Mouse (Mus musculus) neural tube, embryonic 11.5 days (tissue): Measurements from ENCODE around the gene Cmklr1. TPM values are rescaled to one million over a fixed set of nuclear protein-coding genes. Genes with fewer than 3 reads are reported as not detected.
A peak's percentile ranks its signal among the peaks of the same experiment; 100 is the strongest.
"Not testable (repeated sequence)": the region's sequence is repeated elsewhere in the genome, so short reads cannot be mapped to it uniquely, and the experiment has no call there.

Source experiments
- ATAC-seq: fragments of 200-750 bp; cut with Nextera tagmentation; 2 replicates; pipeline ENCODE4 v1.8.0; 2017; ENCODE audit warnings: moderate number of reproducible peaks, mild to moderate bottlenecking, moderate TSS enrichment, moderate library complexity; ENCODE audit not compliant: insufficient read depth, low FRiP score, low TSS enrichment
- DNase-seq: peaks from one replicate; pipeline ENCODE4 v3.0.0-alpha.2; 2015; ENCODE audit warnings: low spot score
- H3K27ac ChIP-seq: fragments of 300-500 bp; sonication (generic); 2 replicates; pipeline ENCODE4 v1.5.1; 2014; ENCODE audit warnings: low read depth, mild to moderate bottlenecking, low read length
- H3K27me3 ChIP-seq: fragments of 300-500 bp; sonication (generic); 2 replicates; pipeline ENCODE4 v1.6.1; 2014; ENCODE audit warnings: mild to moderate bottlenecking, low read length, mixed read lengths; ENCODE audit not compliant: control insufficient read depth, insufficient read depth
- H3K36me3 ChIP-seq: fragments of 300-500 bp; sonication (generic); 2 replicates; pipeline ENCODE4 v1.6.1; 2014; ENCODE audit warnings: mild to moderate bottlenecking, low read length, moderate library complexity, mixed read lengths; ENCODE audit not compliant: control insufficient read depth, insufficient read depth
- H3K4me1 ChIP-seq: fragments of 300-500 bp; sonication (generic); 2 replicates; pipeline ENCODE4 v1.6.1; 2014; ENCODE audit warnings: low read length, mixed read lengths; ENCODE audit not compliant: control insufficient read depth, insufficient read depth
- H3K4me2 ChIP-seq: fragments of 300-500 bp; sonication (generic); 2 replicates; pipeline ENCODE4 v1.6.1; 2014; ENCODE audit warnings: low read depth, mild to moderate bottlenecking, moderate library complexity
- H3K4me3 ChIP-seq: fragments of 300-500 bp; sonication (generic); 2 replicates; pipeline ENCODE4 v1.5.1; 2014; ENCODE audit warnings: low read depth, low read length
- H3K9ac ChIP-seq: fragments of 300-500 bp; sonication (generic); 2 replicates; pipeline ENCODE4 v1.6.1; 2014; ENCODE audit warnings: mild to moderate bottlenecking, low read length
- H3K9me3 ChIP-seq: fragments of 300-500 bp; sonication (generic); 2 replicates; pipeline ENCODE4 v1.6.1; 2016; ENCODE audit warnings: low read length; ENCODE audit not compliant: control insufficient read depth
- WGBS: fragments of 180-500 bp; shearing (Covaris S2); extraction: QIAGEN DNeasy Blood & Tissue Kit; methylation state at CpG from one replicate; pipeline ENCODE4 v1.1.7; 2014; 5-methylcytosine and 5-hydroxymethylcytosine counted together
- polyA plus RNA-seq: library from polyadenylated mRNA; unstranded; fragments of >200 nt; fragmentation: Nextera tagmentation; extraction: Ambion mirVana; gene quantifications from 2 replicates; pipeline ENCODE4 v1.2.1, GENCODE M21; 2014

Cmklr1 gene
- polyA plus RNA-seq, 1 experiment from 2014 or later: 1.8 TPM

GRCm38 (mm10) chr5:113596780-113597353 is 53.4 kb downstream of the Cmklr1 start:
- WGBS: 78% methylated on average over 9 of the region's 9 CpGs

GRCm38 (mm10) chr5:113596252-113596651 is 54.0 kb downstream of the Cmklr1 start:
- no peak overlapping the region for H3K4me3 ChIP-seq
- no peak overlapping the region for H3K9ac ChIP-seq
- H3K27ac ChIP-seq: no peak overlapping the region
- peaks cover 6% of the 10 kb centered on the region; the same call in 1 of the 2 replicates for H3K4me1 ChIP-seq
- H3K27me3 ChIP-seq: no peaks in the 10 kb centered on the region
- WGBS: 82% methylated on average over 9 of the region's 9 CpGs
- no peaks in the 10 kb centered on the region for H3K36me3 ChIP-seq
- H3K9me3 ChIP-seq: no peaks in the 10 kb centered on the region
- no peak overlapping the region for H3K4me2 ChIP-seq
- ATAC-seq (no peak), DNase-seq (no peak)

More at GRCm38 (mm10) chr5:113596780-113597353, 53.4 kb downstream of the Cmklr1 start:
- Histone ChIP-seq H3K4me3 (no peak overlapping the region), H3K27ac (no peak overlapping the region), H3K36me3 (no peaks in the 10 kb centered on the region), H3K9ac (no peak overlapping the region), H3K4me1 (peaks cover 2% of the 10 kb centered on the region; the same call in 1 of the 2 replicates), H3K9me3 (no peaks in the 10 kb centered on the region), H3K4me2 (no peak overlapping the region), H3K27me3 (no peaks in the 10 kb centered on the region)
- DNase-seq: no peak
- no peak for ATAC-seq

- Histone ChIP-seq H3K36me3 (no peaks in the 10 kb centered on the region), H3K4me2 (no peak overlapping the region), H3K4me1 (peaks cover 10% of the 10 kb centered on the region; the same call in 1 of the 2 replicates), H3K9me3 (no peaks in the 10 kb centered on the region), H3K27me3 (no peaks in the 10 kb centered on the region), H3K4me3 (no peak overlapping the region), H3K27ac (no peak overlapping the region), H3K9ac (no peak overlapping the region)
- no peak for ATAC-seq
- WGBS: 87% methylated on average over 6 of the region's 6 CpGs
- DNase-seq: no peak
Measured at GRCm38 (mm10) chr5:113593911-113594705, 56.1 kb downstream of the Cmklr1 start.

- peaks cover 10% of the 10 kb centered on the region; the same call in 1 of the 2 replicates for H3K4me1 ChIP-seq
- H3K27me3 ChIP-seq: no peaks in the 10 kb centered on the region
- DNase-seq (peak; percentile 74), ATAC-seq (peak; percentile 85)
- H3K9ac ChIP-seq: no peak overlapping the region
- peak overlapping the region; percentile 56; the same call in 1 of the 2 replicates for H3K27ac ChIP-seq
- H3K4me3 ChIP-seq: no peak overlapping the region
- 19% methylated on average over 6 of the region's 6 CpGs for WGBS
- H3K36me3 ChIP-seq: no peaks in the 10 kb centered on the region
- H3K4me2 ChIP-seq: no peak overlapping the region
- no peaks in the 10 kb centered on the region for H3K9me3 ChIP-seq
Measured at GRCm38 (mm10) chr5:113591751-113592230, 58.4 kb downstream of the Cmklr1 start.

- Histone ChIP-seq H3K4me3 (no peak overlapping the region), H3K36me3 (no peaks in the 10 kb centered on the region), H3K9me3 (no peaks in the 10 kb centered on the region), H3K4me1 (peaks cover 10% of the 10 kb centered on the region; the same call in 1 of the 2 replicates), H3K4me2 (no peak overlapping the region), H3K27ac (peak overlapping the region; percentile 56; the same call in 1 of the 2 replicates), H3K9ac (no peak overlapping the region), H3K27me3 (no peaks in the 10 kb centered on the region)
- 15% methylated on average over 3 of the region's 3 CpGs for WGBS
- ATAC-seq (no peak), DNase-seq (no peak)
Measured at GRCm38 (mm10) chr5:113591166-113591565, 59.1 kb downstream of the Cmklr1 start.

GRCm38 (mm10) chr5:113590010-113590640 is 60.1 kb downstream of the Cmklr1 start:
- Histone ChIP-seq H3K9ac (no peak overlapping the region), H3K4me1 (peaks cover 10% of the 10 kb centered on the region; the same call in 1 of the 2 replicates), H3K9me3 (no peaks in the 10 kb centered on the region), H3K4me3 (no peak overlapping the region), H3K27ac (no peak overlapping the region), H3K4me2 (no peak overlapping the region), H3K36me3 (no peaks in the 10 kb centered on the region), H3K27me3 (no peaks in the 10 kb centered on the region)
- DNase-seq (no peak), ATAC-seq (no peak)
- 74% methylated on average over 5 of the region's 5 CpGs for WGBS

GRCm38 (mm10) chr5:113586458-113586849 is 63.8 kb downstream of the Cmklr1 start:
- DNase-seq, H3K36me3 ChIP-seq, H3K27me3 ChIP-seq, ATAC-seq, H3K27ac ChIP-seq, H3K4me3 ChIP-seq, H3K9me3 ChIP-seq, H3K4me1 ChIP-seq, H3K4me2 ChIP-seq, H3K9ac ChIP-seq: not testable (repeated sequence)
- 61% methylated on average over 5 of the region's 5 CpGs for WGBS

GRCm38 (mm10) chr5:113585619-113586457 is 64.4 kb downstream of the Cmklr1 start:
- not testable (repeated sequence) for ATAC-seq, H3K27me3 ChIP-seq, H3K4me3 ChIP-seq, DNase-seq, H3K4me1 ChIP-seq, H3K27ac ChIP-seq, H3K9me3 ChIP-seq, H3K9ac ChIP-seq, H3K36me3 ChIP-seq, H3K4me2 ChIP-seq
- 80% methylated on average over 17 of the region's 17 CpGs for WGBS
